Mouse (Mus musculus) midbrain, embryonic 12.5 days (tissue): Measurements from ENCODE around the gene Kit. TPM values are rescaled to one million over a fixed set of nuclear protein-coding genes. Genes with fewer than 3 reads are reported as not detected.

Experiments
- ATAC-seq: fragments of 200-750 bp; cut with Nextera tagmentation; 2 replicates; pipeline ENCODE4 v1.8.0; 2017; ENCODE audit warnings: low read depth, moderate TSS enrichment, moderate library complexity; ENCODE audit not compliant: low FRiP score
- H3K27ac ChIP-seq: fragments of 300-500 bp; sonication (generic); replicated peaks from 2 replicates; pipeline ENCODE4 v1.5.1; 2016; ENCODE audit warnings: mild to moderate bottlenecking
- H3K27me3 ChIP-seq: fragments of 300-500 bp; sonication (generic); 2 replicates; pipeline ENCODE4 v1.6.1; 2016; ENCODE audit warnings: mild to moderate bottlenecking
- H3K36me3 ChIP-seq: fragments of 300-500 bp; sonication (generic); 2 replicates; pipeline ENCODE4 v1.6.1; 2016
- H3K4me1 ChIP-seq: fragments of 300-500 bp; sonication (generic); 2 replicates; pipeline ENCODE4 v1.6.1; 2016
- H3K4me2 ChIP-seq: fragments of 300-500 bp; sonication (generic); replicated peaks from 2 replicates; pipeline ENCODE4 v1.6.1; 2016; ENCODE audit warnings: mild to moderate bottlenecking, moderate library complexity
- H3K4me3 ChIP-seq: fragments of 300-500 bp; sonication (generic); 2 replicates; pipeline ENCODE4 v1.5.1; 2016; ENCODE audit warnings: mild to moderate bottlenecking
- H3K9ac ChIP-seq: fragments of 300-500 bp; sonication (generic); replicated peaks from 2 replicates; pipeline ENCODE4 v1.6.1; 2016; ENCODE audit warnings: mild to moderate bottlenecking, moderate library complexity
- H3K9me3 ChIP-seq: fragments of 300-500 bp; sonication (generic); 2 replicates; pipeline ENCODE4 v1.6.1; 2016; ENCODE audit warnings: mild to moderate bottlenecking
- WGBS: fragments of 180-500 bp; shearing (Covaris S2); methylation state at CpG from one replicate; pipeline ENCODE4 v1.1.7; 2016; 5-methylcytosine and 5-hydroxymethylcytosine counted together
- polyA plus RNA-seq: library from polyadenylated mRNA; unstranded; fragments of >200 nt; fragmentation: Nextera tagmentation; extraction: Ambion mirVana; gene quantifications from 2 replicates; pipeline ENCODE4 v1.2.1, GENCODE M21; 2016

Kit gene
- polyA plus RNA-seq, 1 experiment from 2014 or later, result 19.7 TPM

DNA sequence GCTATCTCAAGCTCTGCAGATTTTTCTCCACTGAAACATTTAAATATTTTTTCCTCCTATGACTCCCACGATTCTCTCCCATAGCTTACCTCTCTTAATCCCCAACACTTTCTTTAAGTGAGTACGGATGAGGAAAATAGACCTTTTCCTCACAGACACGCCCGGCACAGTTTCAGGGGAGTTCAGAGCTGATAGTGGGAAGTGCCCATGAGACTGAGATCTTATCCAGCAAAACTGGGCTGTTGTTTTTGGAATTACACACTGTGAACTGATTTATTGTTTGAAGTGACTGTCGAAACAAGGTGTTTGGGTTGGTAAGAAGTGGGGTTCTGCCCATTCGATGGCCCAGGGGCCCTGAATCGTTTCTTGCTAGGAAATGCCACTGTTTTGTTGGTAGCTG lies 124.4 kb downstream of the Kit start:
- peaks cover 9% of the 10 kb centered on the region; the same call in 1 of the 2 replicates for H3K4me1 ChIP-seq
- 83% methylated on average over 7 of the region's 7 CpGs for WGBS

DNA sequence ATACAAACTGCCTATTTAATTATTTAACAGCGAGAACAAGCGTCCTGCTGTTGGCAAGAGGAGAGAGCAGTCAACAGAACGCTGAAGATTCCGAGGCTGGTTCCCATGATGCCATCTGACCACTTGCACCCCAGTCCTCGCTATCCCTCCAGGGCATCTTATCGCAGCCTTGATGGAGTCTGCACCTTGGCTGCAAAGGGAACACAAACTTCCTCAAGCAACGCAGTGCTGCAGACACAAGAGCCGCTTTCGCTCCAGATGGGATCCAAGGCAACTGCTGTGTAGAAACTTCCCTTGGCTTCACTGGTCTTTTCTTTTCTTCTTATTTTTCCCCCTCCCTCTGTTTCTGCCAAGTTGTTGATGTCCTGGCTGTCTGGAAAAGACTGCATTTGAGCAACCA lies 124.8 kb downstream of the Kit start:
- Histone ChIP-seq H3K4me1 (peaks cover 9% of the 10 kb centered on the region; the same call in 1 of the 2 replicates), H3K4me3 (no peak overlapping the region), H3K36me3 (no peaks in the 10 kb centered on the region), H3K9me3 (peaks cover 4% of the 10 kb centered on the region; the same call in 1 of the 2 replicates), H3K4me2 (no peak overlapping the region), H3K27ac (no peak overlapping the region), H3K9ac (no peak overlapping the region), H3K27me3 (peaks cover 9% of the 10 kb centered on the region; the same call in 1 of the 2 replicates)
- ATAC-seq, result no peak
- 78% methylated on average over 9 of the region's 9 CpGs for WGBS

More for the DNA sequence above, 124.4 kb downstream of the Kit start:
- no peak overlapping the region for H3K9ac ChIP-seq
- H3K9me3 ChIP-seq, result peaks cover 4% of the 10 kb centered on the region; the same call in 1 of the 2 replicates
- peaks cover 9% of the 10 kb centered on the region; the same call in 1 of the 2 replicates for H3K27me3 ChIP-seq
- no peak for ATAC-seq
- H3K4me2 ChIP-seq, result no peak overlapping the region
- H3K27ac ChIP-seq, result no peak overlapping the region
- no peaks in the 10 kb centered on the region for H3K36me3 ChIP-seq
- no peak overlapping the region for H3K4me3 ChIP-seq

DNA sequence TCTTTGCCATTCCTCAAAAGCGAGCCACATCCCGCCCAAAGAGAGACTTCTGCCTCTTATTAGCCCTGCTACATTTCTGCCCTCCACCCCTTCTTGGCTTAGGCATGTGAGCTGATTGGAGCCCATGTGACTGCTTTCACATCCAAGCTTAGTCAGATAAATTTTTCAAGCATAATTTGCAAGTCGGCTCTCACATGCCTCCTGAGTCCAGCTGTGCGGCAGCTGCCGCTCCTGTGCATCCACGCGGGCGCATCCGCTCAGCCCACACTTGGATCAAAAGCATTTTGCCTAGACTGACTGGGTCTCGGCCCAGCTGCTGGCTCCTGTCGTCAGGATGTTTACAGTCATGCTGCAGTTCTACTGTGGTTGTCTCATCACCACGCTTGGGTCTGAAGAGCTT lies 126.9 kb downstream of the Kit start:
- H3K27me3 ChIP-seq, result no peaks in the 10 kb centered on the region
- 83% methylated on average over 12 of the region's 12 CpGs for WGBS
- no peak for ATAC-seq
- peaks cover 7% of the 10 kb centered on the region; the same call in 1 of the 2 replicates for H3K4me1 ChIP-seq
- H3K27ac ChIP-seq, result no peak overlapping the region
- peaks cover 4% of the 10 kb centered on the region; the same call in 1 of the 2 replicates for H3K9me3 ChIP-seq
- no peak overlapping the region for H3K4me2 ChIP-seq
- H3K4me3 ChIP-seq, result no peak overlapping the region
- no peak overlapping the region for H3K9ac ChIP-seq
- H3K36me3 ChIP-seq, result no peaks in the 10 kb centered on the region

DNA sequence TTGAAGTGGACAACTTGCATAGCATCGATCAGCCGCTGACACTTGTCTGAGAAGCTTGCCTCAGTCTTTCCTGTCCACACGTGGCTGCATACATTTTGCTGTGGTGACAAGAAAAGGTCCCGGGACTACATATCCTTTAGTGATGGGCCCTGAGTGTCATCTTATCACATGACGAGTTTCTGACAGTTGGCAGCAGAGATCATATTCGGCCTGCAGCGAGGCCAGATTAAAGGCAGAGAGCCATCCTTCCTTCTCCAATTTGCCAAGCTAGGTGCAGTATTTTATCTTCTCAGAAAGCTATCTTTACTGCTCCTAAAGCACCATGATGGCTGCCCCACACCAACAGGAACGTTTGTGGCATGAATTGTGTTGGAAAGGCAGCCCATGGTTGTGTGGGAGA lies 127.4 kb downstream of the Kit start:
- Histone ChIP-seq H3K4me1 (0 out of 2 replicates have a peak, but pooled peaks cover 5% of the 10 kb centered on the region), H3K27me3 (no peaks in the 10 kb centered on the region), H3K27ac (no peak overlapping the region), H3K4me2 (no peak overlapping the region), H3K9me3 (peaks cover 4% of the 10 kb centered on the region; the same call in 1 of the 2 replicates), H3K36me3 (no peaks in the 10 kb centered on the region), H3K4me3 (no peak overlapping the region), H3K9ac (no peak overlapping the region)
- WGBS, result 94% methylated on average over 8 of the region's 8 CpGs
- ATAC-seq, result no peak

DNA sequence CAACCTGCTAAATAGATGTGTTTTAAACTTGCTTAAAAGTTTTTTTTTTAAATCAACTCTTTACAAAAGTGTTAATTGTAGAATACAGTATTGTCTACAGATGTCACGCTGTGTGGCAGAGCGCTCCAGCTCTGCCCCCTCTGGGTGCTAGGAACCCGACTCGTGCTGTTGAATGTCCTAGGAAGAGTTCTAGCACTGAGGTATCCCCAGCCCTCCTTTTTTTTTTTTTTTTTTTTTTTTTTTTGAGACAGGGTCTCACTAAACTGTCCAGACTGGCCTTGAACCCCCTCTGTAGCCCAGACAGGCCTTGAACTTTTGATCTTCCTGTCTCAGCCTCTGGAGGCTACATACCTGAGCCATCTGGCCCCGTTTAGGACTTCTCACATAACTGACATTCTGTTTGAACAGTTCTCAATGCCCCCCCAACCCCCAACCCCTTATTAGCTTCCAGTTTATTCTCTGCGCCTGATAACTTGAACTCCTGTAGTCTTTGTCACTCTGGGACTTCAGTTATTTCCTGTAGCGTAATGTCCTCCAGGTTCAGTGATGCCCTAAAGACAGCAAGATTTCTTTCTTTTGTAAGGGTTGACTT lies 130.0 kb downstream of the Kit start:
- WGBS, result 87% methylated on average over 7 of the region's 7 CpGs
- no peak overlapping the region for H3K4me2 ChIP-seq
- H3K4me1 ChIP-seq, result 0 out of 2 replicates have a peak, but pooled peaks cover 2% of the 10 kb centered on the region
- H3K36me3 ChIP-seq, result no peaks in the 10 kb centered on the region
- ATAC-seq, result no peak
- no peak overlapping the region for H3K27ac ChIP-seq
- H3K9ac ChIP-seq, result no peak overlapping the region
- no peaks in the 10 kb centered on the region for H3K27me3 ChIP-seq
- no peak overlapping the region for H3K4me3 ChIP-seq
- peaks cover 4% of the 10 kb centered on the region; the same call in 1 of the 2 replicates for H3K9me3 ChIP-seq

DNA sequence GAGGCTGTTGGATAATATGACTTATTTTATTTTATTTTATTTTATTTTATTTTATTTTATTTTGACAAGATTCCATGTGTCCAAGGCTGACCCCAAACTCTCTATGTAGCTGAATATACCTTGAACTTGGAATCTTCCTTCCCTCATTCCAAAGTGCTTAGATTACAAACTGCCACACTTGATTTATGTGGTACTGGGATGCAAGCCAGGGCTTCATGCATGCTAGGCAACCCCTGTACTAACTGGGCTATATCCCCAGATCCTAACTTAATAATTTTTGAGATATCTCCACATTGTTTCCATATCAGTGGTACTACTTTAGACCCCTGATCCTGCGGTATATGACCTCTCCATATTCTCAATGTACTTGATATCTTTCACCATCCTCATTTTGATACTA lies 130.7 kb downstream of the Kit start:
- no peak overlapping the region for H3K9ac ChIP-seq
- H3K4me3 ChIP-seq, result no peak overlapping the region
- H3K27me3 ChIP-seq, result no peaks in the 10 kb centered on the region
- H3K36me3 ChIP-seq, result no peaks in the 10 kb centered on the region
- ATAC-seq, result no peak
- peaks cover 4% of the 10 kb centered on the region; the same call in 1 of the 2 replicates for H3K9me3 ChIP-seq
- WGBS, result 91% methylated on average over 1 of the region's 1 CpGs
- H3K4me1 ChIP-seq, result no peaks in the 10 kb centered on the region
- H3K27ac ChIP-seq, result no peak overlapping the region
- no peak overlapping the region for H3K4me2 ChIP-seq
